Mouse (Mus musculus) C2C12 (cell line): ENCODE data around the gene Pld4.

Experiments used
- CEBPB ChIP-seq: IDR thresholded peaks from one replicate; pipeline ENCODE4 v1.6.1; 2011; ENCODE audit warnings: low read depth, mild to moderate bottlenecking, control low read depth, moderate library complexity
- CTCF ChIP-seq: IDR thresholded peaks from one replicate; pipeline ENCODE4 v1.5.1; 2011; ENCODE audit not compliant: control insufficient read depth, insufficient read depth, insufficient read length
- FOSL1 ChIP-seq: IDR thresholded peaks from one replicate; pipeline ENCODE4 v1.8.0; 2011; ENCODE audit warnings: mild to moderate bottlenecking, low read length; ENCODE audit not compliant: poor library complexity, insufficient read depth, severe bottlenecking
- MAX ChIP-seq: IDR thresholded peaks from one replicate; pipeline ENCODE4 v1.6.1; 2011; ENCODE audit warnings: mild to moderate bottlenecking, control low read depth
- MYOD1 ChIP-seq: IDR thresholded peaks from one replicate; pipeline ENCODE4 v1.6.1; 2011; ENCODE audit warnings: low read depth; ENCODE audit not compliant: control insufficient read depth, insufficient read length
- MYOG ChIP-seq: IDR thresholded peaks from one replicate; pipeline ENCODE4 v1.6.1; 2011; ENCODE audit not compliant: control insufficient read depth, insufficient read length; ENCODE audit errors: extremely low read depth
- USF1 ChIP-seq: IDR thresholded peaks from one replicate; pipeline ENCODE4 v1.6.1; 2011; ENCODE audit warnings: low read depth, mild to moderate bottlenecking, control low read depth, moderate library complexity

GRCm38 (mm10) chr12:112713984-112714383 is 46.5 kb upstream of the Pld4 start:
- TF ChIP-seq CTCF: no peak
- no peak for TF ChIP-seq MAX
- no peak for TF ChIP-seq MYOD1
- TF ChIP-seq CEBPB: no peak
- TF ChIP-seq USF1: no peak
- no peak for TF ChIP-seq MYOG
- TF ChIP-seq FOSL1: no peak
